Mouse (Mus musculus) heart, embryonic 14.5 days (tissue): ENCODE results near the gene Lcmt1. TPM values are rescaled to one million over a fixed set of nuclear protein-coding genes. Genes with fewer than 3 reads are reported as not detected.

Experiments used
- ATAC-seq: fragments of 200-750 bp; cut with Nextera tagmentation; 2 replicates; pipeline ENCODE4 v1.8.0; 2017; ENCODE audit warnings: low read depth, moderate TSS enrichment; ENCODE audit not compliant: insufficient number of reproducible peaks, insufficient read depth, low FRiP score
- H3K27ac ChIP-seq, 2 experiments: fragments of 200-500 bp in 1 of 2; fragments of 300-500 bp in 1 of 2; sonication (generic) in 1 of 2; replicated peaks in 1 of 2; 2 replicates each; pipeline ENCODE4 v1.5.1; 2012 to 2014; ENCODE audit warnings: low read depth in 2 of 2, low read length in 2 of 2, control low read depth in 1 of 2, mild to moderate bottlenecking in 1 of 2, mixed read lengths in 1 of 2; ENCODE audit not compliant: control insufficient read depth in 1 of 2, insufficient read depth in 1 of 2
- H3K27me3 ChIP-seq: fragments of 300-500 bp; sonication (generic); 2 replicates; pipeline ENCODE4 v1.6.1; 2014; ENCODE audit warnings: mild to moderate bottlenecking, low read length, control low read depth; ENCODE audit not compliant: control insufficient read depth, insufficient read depth
- H3K36me3 ChIP-seq: fragments of 300-500 bp; sonication (generic); 2 replicates; pipeline ENCODE4 v1.6.1; 2014; ENCODE audit warnings: mild to moderate bottlenecking, control low read depth, low read length, mixed read lengths; ENCODE audit not compliant: control insufficient read depth, insufficient read depth
- H3K4me1 ChIP-seq, 2 experiments: fragments of 200-500 bp in 1 of 2; fragments of 300-500 bp in 1 of 2; sonication (generic) in 1 of 2; 2 replicates each; pipeline ENCODE4 v1.6.1; 2012 to 2014; ENCODE audit warnings: low read length in 2 of 2, control low read depth in 1 of 2, mixed read lengths in 1 of 2; ENCODE audit not compliant: control insufficient read depth in 2 of 2, insufficient read depth in 2 of 2
- H3K4me2 ChIP-seq: fragments of 300-500 bp; sonication (generic); 2 replicates; pipeline ENCODE4 v1.6.1; 2014; ENCODE audit warnings: mild to moderate bottlenecking, low read length
- H3K4me3 ChIP-seq, 2 experiments: fragments of 200-500 bp in 1 of 2; fragments of 300-500 bp in 1 of 2; sonication (generic) in 1 of 2; 2 replicates each; pipeline ENCODE4 v1.5.1; 2012 to 2014; ENCODE audit warnings: low read length in 2 of 2, mild to moderate bottlenecking in 2 of 2, control low read depth in 1 of 2, low read depth in 1 of 2, moderate library complexity in 1 of 2; ENCODE audit not compliant: control insufficient read depth in 1 of 2, insufficient read depth in 1 of 2
- H3K9ac ChIP-seq: fragments of 300-500 bp; sonication (generic); 2 replicates; pipeline ENCODE4 v1.6.1; 2014; ENCODE audit warnings: mild to moderate bottlenecking, low read length
- H3K9me3 ChIP-seq: fragments of 300-500 bp; sonication (generic); 2 replicates; pipeline ENCODE4 v1.6.1; 2016; ENCODE audit warnings: low read length, control low read depth; ENCODE audit not compliant: control insufficient read depth
- WGBS: fragments of 180-500 bp; shearing (Covaris S2); extraction: QIAGEN DNeasy Blood & Tissue Kit; methylation state at CpG from one replicate; pipeline ENCODE4 v1.1.7; 2014; 5-methylcytosine and 5-hydroxymethylcytosine counted together
- polyA plus RNA-seq: library from polyadenylated mRNA; unstranded; fragments of >200 nt; fragmentation: Nextera tagmentation; extraction: Ambion mirVana; gene quantifications from 2 replicates; pipeline ENCODE4 v1.2.1, GENCODE M21; 2014

The Lcmt1 gene
- polyA plus RNA-seq, 1 experiment from 2014 or later: 39.6 TPM

DNA sequence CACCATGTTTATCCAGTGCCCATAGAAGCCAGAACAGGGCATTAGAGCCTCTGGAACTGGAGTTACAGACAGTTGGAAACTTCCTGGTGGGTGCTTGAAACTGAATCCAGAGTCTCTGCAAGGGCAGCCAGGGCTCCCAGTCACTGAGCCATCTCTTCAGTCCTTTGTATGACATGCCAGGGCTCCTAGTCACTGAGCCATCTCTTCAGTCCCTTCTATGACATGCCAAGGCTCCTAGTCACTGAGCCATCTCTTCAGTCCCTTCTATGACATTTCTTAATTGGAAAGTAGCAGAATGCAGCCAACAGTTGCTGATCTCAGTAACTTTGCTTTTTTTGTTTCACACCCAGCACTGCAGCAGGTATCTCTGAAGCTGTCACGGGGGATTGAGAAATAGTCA, 72.5 kb downstream of the Lcmt1 start:
- no peaks in the 10 kb centered on the region for H3K36me3 ChIP-seq
- no peak overlapping the region for H3K4me2 ChIP-seq
- H3K27me3 ChIP-seq: no peaks in the 10 kb centered on the region
- no peak overlapping the region for H3K4me3 ChIP-seq
- 56% methylated on average over 1 of the region's 1 CpGs for WGBS
- H3K9ac ChIP-seq: no peak overlapping the region
- no peak overlapping the region for H3K27ac ChIP-seq
- H3K9me3 ChIP-seq: peaks cover 7% of the 10 kb centered on the region; the same call in 1 of the 2 replicates
- peaks cover 2 to 6% of the 10 kb centered on the region in 2 experiments; a peak in 2 of 4 replicates for H3K4me1 ChIP-seq
- ATAC-seq: no peak

DNA sequence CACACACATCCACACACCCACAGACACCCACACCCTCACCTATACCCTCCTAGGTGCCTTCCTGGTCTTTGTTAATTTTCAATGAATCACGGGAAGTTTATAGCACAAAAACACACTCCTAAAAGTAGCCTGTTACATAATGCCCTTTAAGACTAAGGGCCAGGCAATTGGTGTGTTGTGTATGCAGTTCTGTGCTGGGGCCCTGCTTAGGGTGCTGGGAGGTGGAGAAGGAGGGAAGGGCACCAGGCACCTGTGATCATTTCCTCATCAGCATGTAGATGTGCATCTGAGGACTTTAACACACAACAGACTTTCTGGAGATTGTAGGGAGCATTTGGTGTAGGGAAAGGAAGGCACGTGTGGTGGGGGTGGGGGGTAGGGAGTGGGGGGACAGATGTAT, 79.2 kb downstream of the Lcmt1 start:
- Histone ChIP-seq H3K4me2 (no peak overlapping the region), H3K27ac (no peak overlapping the region), H3K4me1 (peaks cover 5 to 6% of the 10 kb centered on the region in 2 experiments; a peak in 2 of 4 replicates), H3K4me3 (no peak overlapping the region), H3K36me3 (no peaks in the 10 kb centered on the region), H3K27me3 (no peaks in the 10 kb centered on the region), H3K9ac (no peak overlapping the region), H3K9me3 (no peaks in the 10 kb centered on the region)
- no peak for ATAC-seq
- WGBS: 87% methylated on average over 2 of the region's 2 CpGs

DNA sequence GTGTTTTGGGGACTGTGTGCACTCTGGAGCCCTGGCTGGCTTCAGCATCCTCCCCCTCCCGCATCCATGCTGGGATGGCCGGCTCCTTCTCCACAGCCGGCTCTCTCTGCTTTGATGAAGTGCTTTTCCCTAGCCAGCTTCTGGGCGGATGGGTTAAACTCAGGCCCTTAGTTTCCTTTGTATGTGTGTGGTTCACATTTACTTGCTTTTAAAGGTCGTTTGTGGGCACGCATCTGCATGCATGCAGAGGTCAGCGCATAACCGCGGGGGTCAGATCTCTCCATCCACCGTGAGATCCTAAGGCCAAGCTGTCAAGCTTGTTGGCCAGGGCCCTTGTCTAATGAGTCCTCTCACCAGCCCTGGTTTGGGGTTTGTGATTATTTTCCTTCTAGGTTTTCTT, 80.1 kb downstream of the Lcmt1 start:
- H3K9ac ChIP-seq: no peak overlapping the region

DNA sequence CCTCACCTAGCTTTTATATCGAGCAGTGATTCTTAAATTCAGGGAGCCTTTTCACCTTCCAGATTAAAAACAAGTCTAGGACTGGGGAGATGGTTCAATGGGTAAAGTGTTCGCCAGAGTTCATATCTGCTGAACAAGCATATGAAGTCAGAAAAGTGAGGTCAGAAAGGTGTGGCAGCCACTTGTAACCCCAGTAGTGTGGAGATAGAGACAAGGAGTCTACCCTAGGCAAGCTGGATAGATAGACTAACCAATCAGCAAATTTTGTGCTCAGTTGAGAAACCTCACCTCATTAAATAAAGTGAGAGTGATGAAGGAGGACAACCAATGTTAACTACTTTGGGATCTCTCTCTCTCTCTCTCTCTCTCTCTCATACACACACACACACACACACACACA, 80.9 kb downstream of the Lcmt1 start:
- Histone ChIP-seq H3K36me3 (no peaks in the 10 kb centered on the region), H3K9ac (no peak overlapping the region), H3K9me3 (no peaks in the 10 kb centered on the region), H3K27ac (no peak overlapping the region), H3K4me3 (no peak overlapping the region), H3K27me3 (no peaks in the 10 kb centered on the region), H3K4me1 (peaks cover 4 to 5% of the 10 kb centered on the region in 2 experiments; a peak in 2 of 4 replicates), H3K4me2 (no peak overlapping the region)
- 80% methylated on average over 2 of the region's 2 CpGs for WGBS
- no peak for ATAC-seq

More for the DNA sequence above, 80.1 kb downstream of the Lcmt1 start:
- Histone ChIP-seq H3K4me1 (peaks cover 4 to 5% of the 10 kb centered on the region in 2 experiments; a peak in 2 of 4 replicates), H3K36me3 (no peaks in the 10 kb centered on the region), H3K9me3 (no peaks in the 10 kb centered on the region), H3K4me3 (no peak overlapping the region), H3K4me2 (no peak overlapping the region), H3K27ac (no peak overlapping the region), H3K27me3 (no peaks in the 10 kb centered on the region)
- 82% methylated on average over 10 of the region's 10 CpGs for WGBS
- no peak for ATAC-seq

DNA sequence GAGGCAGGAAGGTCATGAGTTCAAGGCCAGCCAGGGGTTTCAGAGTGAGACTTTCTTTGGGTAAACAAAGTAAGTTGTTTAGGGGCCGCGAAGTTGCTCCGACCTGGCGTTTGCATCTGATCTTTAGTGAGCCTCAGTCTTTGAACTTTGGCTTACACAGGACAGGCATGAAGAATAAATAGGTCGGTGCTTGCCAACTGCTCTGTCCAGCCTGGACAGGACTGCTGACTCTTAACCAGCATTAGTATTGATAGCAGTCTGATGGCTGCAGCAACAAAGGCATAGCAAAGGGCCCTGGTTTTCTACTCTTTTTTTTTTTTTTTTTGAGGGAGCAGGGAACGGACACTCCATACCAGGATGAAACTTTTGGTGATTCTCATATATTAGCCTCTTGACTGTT, 83.0 kb downstream of the Lcmt1 start:
- 65% methylated on average over 6 of the region's 6 CpGs for WGBS

DNA sequence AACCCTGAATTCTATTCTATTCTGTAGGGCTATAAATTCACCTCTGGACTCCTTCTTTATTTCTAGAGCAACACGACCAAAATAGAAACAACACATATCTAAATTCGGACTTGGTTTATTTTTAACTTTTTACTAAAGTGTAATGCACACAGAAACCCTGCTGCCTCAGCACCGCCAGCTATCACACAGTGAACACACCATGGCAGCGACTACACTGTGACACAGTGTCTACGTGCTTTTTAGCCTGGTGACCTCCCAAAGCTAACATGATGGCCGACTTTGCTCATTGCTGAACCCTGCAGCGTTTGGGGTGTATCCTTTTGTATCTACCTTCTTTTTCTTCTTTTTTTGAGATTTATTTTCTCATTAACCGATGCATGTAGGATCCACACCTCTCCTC, 83.5 kb downstream of the Lcmt1 start:
- ATAC-seq: no peak
- 59% methylated on average over 8 of the region's 8 CpGs for WGBS
- Histone ChIP-seq H3K4me2 (no peak overlapping the region), H3K9me3 (no peaks in the 10 kb centered on the region), H3K4me3 (no peak overlapping the region), H3K27ac (no peak overlapping the region), H3K27me3 (no peaks in the 10 kb centered on the region), H3K36me3 (no peaks in the 10 kb centered on the region), H3K9ac (no peak overlapping the region), H3K4me1 (peaks cover 4 to 5% of the 10 kb centered on the region in 2 experiments; a peak in 2 of 4 replicates)

More for the DNA sequence above, 83.0 kb downstream of the Lcmt1 start:
- H3K4me3 ChIP-seq: no peak overlapping the region
- no peak overlapping the region for H3K4me2 ChIP-seq
- no peaks in the 10 kb centered on the region for H3K36me3 ChIP-seq
- no peak overlapping the region for H3K9ac ChIP-seq
- no peak for ATAC-seq
- H3K27me3 ChIP-seq: no peaks in the 10 kb centered on the region
- no peaks in the 10 kb centered on the region for H3K9me3 ChIP-seq
- H3K4me1 ChIP-seq: peaks cover 4 to 5% of the 10 kb centered on the region in 2 experiments; a peak in 2 of 4 replicates
- no peak overlapping the region for H3K27ac ChIP-seq

DNA sequence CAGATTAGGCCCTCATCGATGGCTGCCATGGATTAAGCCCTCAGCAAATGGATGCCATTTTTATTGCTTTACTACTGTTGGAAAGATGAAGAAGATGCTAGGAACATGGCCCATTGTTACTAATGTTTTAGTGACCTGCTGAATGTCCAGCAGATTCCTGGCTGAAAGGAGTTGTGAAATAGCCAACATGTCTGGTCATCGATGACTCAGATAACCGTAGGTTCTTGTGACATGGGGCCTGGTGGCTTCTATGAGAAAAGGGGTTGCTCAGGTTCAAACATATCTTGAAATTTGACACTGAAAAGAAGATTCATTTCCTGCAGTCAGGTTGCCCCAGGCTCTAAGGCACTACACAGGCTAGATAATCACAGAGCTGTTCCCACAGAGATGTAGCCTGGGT, 85.5 kb downstream of the Lcmt1 start:
- ATAC-seq: no peak
- H3K9me3 ChIP-seq: no peaks in the 10 kb centered on the region
- 84% methylated on average over 3 of the region's 3 CpGs for WGBS
- no peak overlapping the region for H3K9ac ChIP-seq
- no peak overlapping the region for H3K4me2 ChIP-seq
- no peaks in the 10 kb centered on the region for H3K27me3 ChIP-seq
- H3K36me3 ChIP-seq: no peaks in the 10 kb centered on the region
- H3K27ac ChIP-seq: no peak overlapping the region
- peaks cover 4 to 5% of the 10 kb centered on the region in 2 experiments; a peak in 2 of 4 replicates for H3K4me1 ChIP-seq
- H3K4me3 ChIP-seq: no peak overlapping the region

DNA sequence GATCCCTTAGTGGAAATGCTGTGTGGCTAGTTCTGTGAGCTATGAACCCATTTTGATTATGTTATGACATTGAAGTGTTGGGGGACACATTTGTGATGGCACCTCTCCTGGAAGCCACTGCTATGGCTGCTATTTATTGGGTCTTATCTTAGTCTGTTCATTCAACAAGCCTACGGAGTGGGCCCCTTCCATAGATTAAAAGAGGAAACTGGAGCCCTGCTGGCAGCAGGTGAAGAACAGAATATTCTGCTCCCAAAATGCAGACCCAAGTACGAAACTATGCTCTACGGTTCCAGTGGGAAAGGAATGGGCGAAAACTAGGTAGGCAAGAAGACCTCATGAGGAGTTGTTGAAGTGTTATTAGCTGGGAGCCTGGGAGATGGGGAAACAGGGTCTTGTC, 88.7 kb downstream of the Lcmt1 start:
- peaks cover 8 to 12% of the 10 kb centered on the region in 2 experiments for H3K4me1 ChIP-seq
- no peak overlapping the region for H3K9ac ChIP-seq
- no peaks in the 10 kb centered on the region for H3K36me3 ChIP-seq
- WGBS: 77% methylated on average over 4 of the region's 4 CpGs
- no peak overlapping the region for H3K4me3 ChIP-seq
- H3K9me3 ChIP-seq: no peaks in the 10 kb centered on the region
- no peak overlapping the region for H3K27ac ChIP-seq
- H3K27me3 ChIP-seq: no peaks in the 10 kb centered on the region
- H3K4me2 ChIP-seq: no peak overlapping the region
- no peak for ATAC-seq
